Mouse (Mus musculus): Measurements from ENCODE around the gene Foxj3. TPM values are rescaled to one million over a fixed set of nuclear protein-coding genes. Genes with fewer than 3 reads are reported as not detected.

Gene Foxj3
- total and polyA plus RNA-seq, 3 experiments, result 12.5 to 51.8 (median 27.0) TPM

DNA sequence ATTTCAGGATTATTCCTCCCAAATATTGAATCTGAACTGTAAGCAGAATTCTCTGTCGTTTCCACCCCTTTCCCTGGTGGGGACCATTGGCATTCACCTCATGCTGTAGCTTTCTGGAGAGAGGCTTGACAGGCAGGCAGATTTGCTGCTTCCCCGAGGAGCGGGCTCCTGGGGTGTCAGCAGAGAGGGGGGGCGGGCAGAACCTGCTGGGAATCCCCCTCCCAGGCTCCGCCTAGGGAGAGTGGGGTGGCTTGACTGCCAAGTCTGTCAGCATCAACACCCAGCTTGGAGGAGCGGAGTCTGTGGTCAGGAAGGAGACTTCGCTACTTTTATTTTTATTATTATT lies 133.4 kb downstream of the Foxj3 start:
- Histone ChIP-seq H3K9me3 (replicated peaks) (no peaks in the 10 kb centered on the region), H3K4me3 (ENCODE audit: low read depth, low read length) (no peak overlapping the region), H3K36me3 (replicated peaks) (no peaks in the 10 kb centered on the region), H3K4me1 (ENCODE audit: insufficient read depth, low read depth, low read length) (no peaks in the 10 kb centered on the region), H3K27me3 (ENCODE audit: insufficient read depth, low read length) (peaks cover 18% of the 10 kb centered on the region; the same call in 1 of the 2 replicates)
- TF ChIP-seq TAL1 (conservative IDR thresholded peaks at IDR 0.05; ENCODE audit: low read depth, low read length) (no peak), CTCF (IDR thresholded peaks at IDR 0.05; ENCODE audit: low read depth, low read length) (no peak), POLR2AphosphoS5 (IDR thresholded peaks at IDR 0.05; ENCODE audit: insufficient replicate concordance, low read depth, low read length) (no peak), GATA2 (IDR thresholded peaks at IDR 0.05; ENCODE audit: borderline replicate concordance, low read depth, low read length) (no peak), GATA1 (IDR thresholded peaks at IDR 0.05; ENCODE audit: borderline replicate concordance, low read length) (no peak)
- DNase-seq (ENCODE audit: low spot score) (no peak), ATAC-seq (ENCODE audit: extremely low read depth, insufficient number of reproducible peaks, low FRiP score, poor library complexity, severe bottlenecking) (no peak)

DNA sequence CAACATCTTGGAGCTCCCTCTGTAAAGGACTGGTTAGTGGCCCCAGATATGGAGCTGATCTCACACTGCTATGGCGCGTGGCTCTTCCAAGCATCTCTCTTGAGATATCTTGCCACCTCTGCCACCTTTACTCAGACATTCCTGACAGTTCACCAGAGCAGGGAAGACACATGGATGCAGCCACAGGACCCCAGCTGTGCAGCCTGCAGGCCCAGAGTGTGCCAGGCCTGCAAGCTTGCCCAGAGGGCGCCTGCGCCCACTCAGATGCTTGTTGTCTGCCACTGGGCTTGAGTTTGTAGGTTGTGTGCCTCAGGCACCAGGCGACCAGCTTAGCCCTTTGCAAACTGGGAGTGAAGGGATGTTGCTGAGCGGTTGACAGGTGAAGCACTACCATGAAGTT lies 133.9 kb downstream of the Foxj3 start:
- no peak overlapping the region for H3K4me3 ChIP-seq (ENCODE audit: low read depth, low read length)
- no peak for ATAC-seq (ENCODE audit: extremely low read depth, insufficient number of reproducible peaks, low FRiP score, poor library complexity, severe bottlenecking)
- DNase-seq (ENCODE audit: low spot score), result no peak
- no peaks in the 10 kb centered on the region for H3K36me3 ChIP-seq (replicated peaks)
- no peak for TF ChIP-seq GATA1 (IDR thresholded peaks at IDR 0.05; ENCODE audit: borderline replicate concordance, low read length)
- TF ChIP-seq TAL1 (conservative IDR thresholded peaks at IDR 0.05; ENCODE audit: low read depth, low read length), result no peak
- TF ChIP-seq CTCF (IDR thresholded peaks at IDR 0.05; ENCODE audit: low read depth, low read length), result no peak
- TF ChIP-seq POLR2AphosphoS5 (IDR thresholded peaks at IDR 0.05; ENCODE audit: insufficient replicate concordance, low read depth, low read length), result no peak
- TF ChIP-seq GATA2 (IDR thresholded peaks at IDR 0.05; ENCODE audit: borderline replicate concordance, low read depth, low read length), result no peak
- H3K27me3 ChIP-seq (ENCODE audit: insufficient read depth, low read length), result peaks cover 22% of the 10 kb centered on the region
- no peaks in the 10 kb centered on the region for H3K9me3 ChIP-seq (replicated peaks)
- no peaks in the 10 kb centered on the region for H3K4me1 ChIP-seq (ENCODE audit: insufficient read depth, low read depth, low read length)

DNA sequence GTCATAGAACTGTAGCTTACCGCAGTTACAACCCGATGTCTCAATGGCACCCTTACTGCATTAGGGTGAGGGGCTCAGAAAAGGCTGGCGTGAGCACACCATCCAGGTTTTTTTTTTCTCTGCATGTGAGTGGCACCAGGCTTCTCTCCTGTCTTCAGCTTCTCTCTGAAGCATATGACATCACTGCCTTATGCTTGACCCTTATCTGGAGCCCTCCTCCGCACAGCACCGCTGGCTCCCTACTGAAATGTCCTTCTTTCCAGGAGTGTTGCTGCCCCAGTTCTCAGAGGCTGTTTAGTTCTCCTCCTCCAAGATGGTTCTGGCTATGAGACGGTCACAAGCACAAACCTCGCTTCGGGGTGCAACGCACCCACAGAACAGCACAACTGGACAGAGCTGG lies 134.4 kb downstream of the Foxj3 start:
- H3K9me3 ChIP-seq (replicated peaks), result no peaks in the 10 kb centered on the region
- ATAC-seq (ENCODE audit: extremely low read depth, insufficient number of reproducible peaks, low FRiP score, poor library complexity, severe bottlenecking), result no peak
- no peaks in the 10 kb centered on the region for H3K4me1 ChIP-seq (ENCODE audit: insufficient read depth, low read depth, low read length)
- H3K36me3 ChIP-seq (replicated peaks), result no peaks in the 10 kb centered on the region
- no peak overlapping the region for H3K4me3 ChIP-seq (ENCODE audit: low read depth, low read length)
- no peak for DNase-seq (ENCODE audit: low spot score)
- H3K27me3 ChIP-seq (ENCODE audit: insufficient read depth, low read length), result peaks cover 24% of the 10 kb centered on the region
- TF ChIP-seq CTCF (IDR thresholded peaks at IDR 0.05; ENCODE audit: low read depth, low read length) (no peak), GATA1 (IDR thresholded peaks at IDR 0.05; ENCODE audit: borderline replicate concordance, low read length) (no peak), TAL1 (conservative IDR thresholded peaks at IDR 0.05; ENCODE audit: low read depth, low read length) (no peak), GATA2 (IDR thresholded peaks at IDR 0.05; ENCODE audit: borderline replicate concordance, low read depth, low read length) (no peak), POLR2AphosphoS5 (IDR thresholded peaks at IDR 0.05; ENCODE audit: insufficient replicate concordance, low read depth, low read length) (no peak)

DNA sequence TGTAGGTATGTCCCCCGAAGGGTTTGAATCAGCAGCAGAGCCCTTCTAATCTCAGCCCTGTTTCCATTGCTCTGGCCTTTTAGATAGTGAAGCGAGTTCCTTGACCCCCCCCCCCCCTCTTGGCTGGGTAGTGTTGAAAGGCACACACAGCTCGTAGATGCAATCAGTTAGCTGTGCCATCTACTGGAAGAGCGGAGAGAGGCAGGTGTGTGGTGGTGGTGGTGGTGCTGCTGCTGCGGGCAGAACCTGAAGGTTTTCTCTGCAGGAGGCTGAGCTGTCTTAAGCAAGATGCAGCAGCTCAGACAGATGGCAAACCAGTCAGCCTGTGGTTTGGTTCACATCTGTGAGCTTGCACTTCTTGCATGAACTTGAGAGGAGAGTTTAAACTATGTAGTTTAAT lies 135.9 kb downstream of the Foxj3 start:
- TF ChIP-seq GATA2 (IDR thresholded peaks at IDR 0.05; ENCODE audit: borderline replicate concordance, low read depth, low read length) (no peak), GATA1 (IDR thresholded peaks at IDR 0.05; ENCODE audit: borderline replicate concordance, low read length) (no peak), POLR2AphosphoS5 (IDR thresholded peaks at IDR 0.05; ENCODE audit: insufficient replicate concordance, low read depth, low read length) (no peak), TAL1 (conservative IDR thresholded peaks at IDR 0.05; ENCODE audit: low read depth, low read length) (no peak), CTCF (IDR thresholded peaks at IDR 0.05; ENCODE audit: low read depth, low read length) (no peak)
- peaks cover 29% of the 10 kb centered on the region for H3K27me3 ChIP-seq (ENCODE audit: insufficient read depth, low read length)
- ATAC-seq (ENCODE audit: extremely low read depth, insufficient number of reproducible peaks, low FRiP score, poor library complexity, severe bottlenecking) (no peak), DNase-seq (ENCODE audit: low spot score) (no peak)
- H3K9me3 ChIP-seq (replicated peaks), result no peaks in the 10 kb centered on the region
- no peaks in the 10 kb centered on the region for H3K36me3 ChIP-seq (replicated peaks)
- no peak overlapping the region for H3K4me3 ChIP-seq (ENCODE audit: low read depth, low read length)
- H3K4me1 ChIP-seq (ENCODE audit: insufficient read depth, low read depth, low read length), result no peaks in the 10 kb centered on the region

Other genes starting within 250 kb of the Foxj3 start
- gene Ybx1, start 242.4 kb upstream of the Foxj3 start, total RNA-seq (2014; fragmentation: Nextera tagmentation), result 2,303 and 2,320 TPM in 2 replicates
- gene Ybx1, start 242.4 kb upstream of the Foxj3 start, total RNA-seq (2017), result 1,199 and 1,332 TPM in 2 replicates
- 2,579 and 3,487 TPM in 2 replicates for gene Ybx1, start 242.4 kb upstream of the Foxj3 start, polyA plus RNA-seq (2012)
- gene Ppih, start 216.5 kb upstream of the Foxj3 start, total RNA-seq (2014; fragmentation: Nextera tagmentation), result 58.8 and 76.0 TPM in 2 replicates
- 171 and 181 TPM in 2 replicates for gene Ppih, start 216.5 kb upstream of the Foxj3 start, total RNA-seq (2017)
- 2.5 and 4.5 TPM in 2 replicates for gene Ppih, start 216.5 kb upstream of the Foxj3 start, polyA plus RNA-seq (2012)
- not detected in 2 replicates for gene Ccdc30, start 121.5 kb upstream of the Foxj3 start, total RNA-seq (2014; fragmentation: Nextera tagmentation)
- 0.17 and 0.60 TPM in 2 replicates for gene Ccdc30, start 121.5 kb upstream of the Foxj3 start, total RNA-seq (2017)
- gene Ccdc30, start 121.5 kb upstream of the Foxj3 start, polyA plus RNA-seq (2012), result not detected in 2 replicates
- 4.7 and 12.6 TPM in 2 replicates for gene Ppcs, start 114.6 kb upstream of the Foxj3 start, total RNA-seq (2014; fragmentation: Nextera tagmentation)
- gene Ppcs, start 114.6 kb upstream of the Foxj3 start, total RNA-seq (2017), result 24.6 and 29.0 TPM in 2 replicates
- gene Ppcs, start 114.6 kb upstream of the Foxj3 start, polyA plus RNA-seq (2012), result 12.2 and 14.4 TPM in 2 replicates
- gene Zmynd12, start 114.2 kb upstream of the Foxj3 start, total RNA-seq (2014; fragmentation: Nextera tagmentation), result 1.4 TPM in 1 of 2 replicates, not detected in the other
- gene Zmynd12, start 114.2 kb upstream of the Foxj3 start, total RNA-seq (2017), result not detected in 2 replicates
- gene Zmynd12, start 114.2 kb upstream of the Foxj3 start, polyA plus RNA-seq (2012), result 0.10 and 0.18 TPM in 2 replicates
- gene Rimkla, start 44.4 kb upstream of the Foxj3 start, total RNA-seq (2014; fragmentation: Nextera tagmentation), result not detected in 2 replicates
- gene Rimkla, start 44.4 kb upstream of the Foxj3 start, total RNA-seq (2017), result 0.06 TPM in 1 of 2 replicates, not detected in the other
- gene Rimkla, start 44.4 kb upstream of the Foxj3 start, polyA plus RNA-seq (2012), result not detected in 2 replicates
- 1.6 and 4.2 TPM in 2 replicates for gene Frg2f1, start 2.5 kb downstream of the Foxj3 start, total RNA-seq (2014; fragmentation: Nextera tagmentation)
- 1.9 and 3.4 TPM in 2 replicates for gene Frg2f1, start 2.5 kb downstream of the Foxj3 start, total RNA-seq (2017)
- gene Frg2f1, start 2.5 kb downstream of the Foxj3 start, polyA plus RNA-seq (2012), result 5.3 and 8.9 TPM in 2 replicates
- not detected in 2 replicates for gene Guca2a, start 100.7 kb downstream of the Foxj3 start, total RNA-seq (2014; fragmentation: Nextera tagmentation)
- gene Guca2a, start 100.7 kb downstream of the Foxj3 start, total RNA-seq (2017), result not detected in 2 replicates
- gene Guca2a, start 100.7 kb downstream of the Foxj3 start, polyA plus RNA-seq (2012), result not detected in 2 replicates
- gene Guca2b, start 122.0 kb downstream of the Foxj3 start, total RNA-seq (2014; fragmentation: Nextera tagmentation), result not detected in 2 replicates
- gene Guca2b, start 122.0 kb downstream of the Foxj3 start, total RNA-seq (2017), result 0.33 TPM in 1 of 2 replicates, not detected in the other
- gene Guca2b, start 122.0 kb downstream of the Foxj3 start, polyA plus RNA-seq (2012), result not detected in 2 replicates
- gene Hivep3, start 196.8 kb downstream of the Foxj3 start, total RNA-seq (2014; fragmentation: Nextera tagmentation), result not detected in 2 replicates
- gene Hivep3, start 196.8 kb downstream of the Foxj3 start, total RNA-seq (2017), result 0.06 and 0.49 TPM in 2 replicates
- not detected in 2 replicates for gene Hivep3, start 196.8 kb downstream of the Foxj3 start, polyA plus RNA-seq (2012)

Data from G1E (cell line).